Mouse (Mus musculus) CH12F3 (cell line): ENCODE measurements around the gene Pxdn.

Source experiments
- in situ Hi-C: fragments of 300-500 bp; cut with MboI; formaldehyde crosslinking; loops from 2 replicates; pipeline ENCODE4 v1.14.3; 2020; ENCODE audit warnings: low sequenced_read_pairs

Gene Pxdn

GRCm38 (mm10) chr12:30020447-30020846, 83.0 kb downstream of the Pxdn start:
- in situ Hi-C loops = no loop called here

- in situ Hi-C loops = no loop called here
Observed at GRCm38 (mm10) chr12:30023491-30023890, 86.1 kb downstream of the Pxdn start.

- in situ Hi-C loops = no loop called here
Observed at GRCm38 (mm10) chr12:30024264-30024825, 86.9 kb downstream of the Pxdn start.

GRCm38 (mm10) chr12:30027721-30028340, 90.4 kb downstream of the Pxdn start:
- in situ Hi-C loops = no loop called here

GRCm38 (mm10) chr12:30029111-30029510, 91.7 kb downstream of the Pxdn start:
- in situ Hi-C loops = no loop called here

- in situ Hi-C loops = no loop called here
Observed at GRCm38 (mm10) chr12:30030571-30030970, 93.2 kb downstream of the Pxdn start.

- in situ Hi-C loops = no loop called here
Observed at GRCm38 (mm10) chr12:30034681-30035080, 97.3 kb downstream of the Pxdn start.

- in situ Hi-C loops = no loop called here
Observed at GRCm38 (mm10) chr12:30035406-30035805, 98.0 kb downstream of the Pxdn start.

- in situ Hi-C loops = no loop called here
Observed at GRCm38 (mm10) chr12:30035841-30036568, 98.6 kb downstream of the Pxdn start.

- in situ Hi-C loops = no loop called here
Observed at GRCm38 (mm10) chr12:30036569-30037055, 99.2 kb downstream of the Pxdn start.

GRCm38 (mm10) chr12:30039565-30039964, 102.2 kb downstream of the Pxdn start:
- in situ Hi-C loops = no loop called here

- in situ Hi-C loops = no loop called here
Observed at GRCm38 (mm10) chr12:30040150-30040549, 102.7 kb downstream of the Pxdn start.

- in situ Hi-C loops = no loop called here
Observed at GRCm38 (mm10) chr12:30048848-30049247, 111.4 kb downstream of the Pxdn start.

- in situ Hi-C loops = no loop called here
Observed at GRCm38 (mm10) chr12:30049818-30050217, 112.4 kb downstream of the Pxdn start.

GRCm38 (mm10) chr12:30050235-30050634, 112.8 kb downstream of the Pxdn start:
- in situ Hi-C loops = no loop called here

GRCm38 (mm10) chr12:30054761-30055540, 117.5 kb downstream of the Pxdn start:
- in situ Hi-C loops = no loop called here

- in situ Hi-C loops = no loop called here
Observed at GRCm38 (mm10) chr12:30058044-30058443, 120.6 kb downstream of the Pxdn start.

GRCm38 (mm10) chr12:30061503-30062117, 124.2 kb downstream of the Pxdn start:
- in situ Hi-C loops = no loop called here

- in situ Hi-C loops = no loop called here
Observed at GRCm38 (mm10) chr12:30062118-30062505, 124.7 kb downstream of the Pxdn start.
